Mouse (Mus musculus): ENCODE measurements at regions not wholly inside any gene's neighbourhood (a gene's known extent, or its start where the extent isn't known, plus 50 kb on each side); places are given as distances from the start of the nearest gene placed in this dataset.

GRCm38 (mm10) chr9:115775858-115776257, 133.4 kb upstream of the Gadl1 start:
- Histone ChIP-seq H3K4me2 (no peak overlapping the region), H3K9me3 (ENCODE audit: control insufficient read depth, low read length) (no peaks in the 10 kb centered on the region), H3K4me3 (ENCODE audit: low read depth, low read length) (no peak overlapping the region), H3K4me1 (replicated peaks; ENCODE audit: control insufficient read depth, insufficient read depth, low read length) (no peaks in the 10 kb centered on the region), H3K27me3 (replicated peaks; ENCODE audit: control insufficient read depth, insufficient read depth, low read length) (no peaks in the 10 kb centered on the region), H3K36me3 (ENCODE audit: control insufficient read depth, insufficient read depth, low read length) (no peaks in the 10 kb centered on the region), H3K27ac (ENCODE audit: low read depth, low read length) (no peak overlapping the region), H3K9ac (ENCODE audit: low read depth, low read length) (no peak overlapping the region)
- 82% methylated on average over 7 of the region's 7 CpGs for WGBS
- DNase-seq (ENCODE audit: low spot score) (no peak), ATAC-seq (replicated peaks; ENCODE audit: low FRiP score) (no peak)

GRCm38 (mm10) chr9:115777097-115777864, 132.0 kb upstream of the Gadl1 start:
- no peak overlapping the region for H3K27ac ChIP-seq (ENCODE audit: low read depth, low read length)
- 66% methylated on average over 9 of the region's 9 CpGs for WGBS
- DNase-seq (ENCODE audit: low spot score), result no peak
- no peak overlapping the region for H3K4me2 ChIP-seq
- ATAC-seq (replicated peaks; ENCODE audit: low FRiP score), result no peak
- H3K9me3 ChIP-seq (ENCODE audit: control insufficient read depth, low read length), result no peaks in the 10 kb centered on the region
- no peak overlapping the region for H3K4me3 ChIP-seq (ENCODE audit: low read depth, low read length)
- no peak overlapping the region for H3K9ac ChIP-seq (ENCODE audit: low read depth, low read length)
- no peaks in the 10 kb centered on the region for H3K4me1 ChIP-seq (replicated peaks; ENCODE audit: control insufficient read depth, insufficient read depth, low read length)
- no peaks in the 10 kb centered on the region for H3K36me3 ChIP-seq (ENCODE audit: control insufficient read depth, insufficient read depth, low read length)
- H3K27me3 ChIP-seq (replicated peaks; ENCODE audit: control insufficient read depth, insufficient read depth, low read length), result no peaks in the 10 kb centered on the region

GRCm38 (mm10) chr9:115778862-115779261, 130.4 kb upstream of the Gadl1 start:
- Histone ChIP-seq H3K36me3 (ENCODE audit: control insufficient read depth, insufficient read depth, low read length) (no peaks in the 10 kb centered on the region), H3K27ac (ENCODE audit: low read depth, low read length) (no peak overlapping the region), H3K9me3 (ENCODE audit: control insufficient read depth, low read length) (no peaks in the 10 kb centered on the region), H3K4me3 (ENCODE audit: low read depth, low read length) (no peak overlapping the region), H3K27me3 (replicated peaks; ENCODE audit: control insufficient read depth, insufficient read depth, low read length) (no peaks in the 10 kb centered on the region), H3K4me2 (no peak overlapping the region), H3K4me1 (replicated peaks; ENCODE audit: control insufficient read depth, insufficient read depth, low read length) (no peaks in the 10 kb centered on the region), H3K9ac (ENCODE audit: low read depth, low read length) (no peak overlapping the region)
- ATAC-seq (replicated peaks; ENCODE audit: low FRiP score) (no peak), DNase-seq (ENCODE audit: low spot score) (no peak)
- WGBS, result 65% methylated on average over 5 of the region's 5 CpGs

GRCm38 (mm10) chr9:115799330-115799729, 109.9 kb upstream of the Gadl1 start:
- Histone ChIP-seq H3K4me3 (ENCODE audit: low read depth, low read length) (no peak overlapping the region), H3K9me3 (ENCODE audit: control insufficient read depth, low read length) (no peaks in the 10 kb centered on the region), H3K27me3 (replicated peaks; ENCODE audit: control insufficient read depth, insufficient read depth, low read length) (no peaks in the 10 kb centered on the region), H3K36me3 (ENCODE audit: control insufficient read depth, insufficient read depth, low read length) (no peaks in the 10 kb centered on the region), H3K27ac (ENCODE audit: low read depth, low read length) (no peak overlapping the region), H3K4me1 (replicated peaks; ENCODE audit: control insufficient read depth, insufficient read depth, low read length) (no peaks in the 10 kb centered on the region), H3K4me2 (no peak overlapping the region), H3K9ac (ENCODE audit: low read depth, low read length) (no peak overlapping the region)
- ATAC-seq (replicated peaks; ENCODE audit: low FRiP score) (no peak), DNase-seq (ENCODE audit: low spot score) (no peak)
- 86% methylated on average over 3 of the region's 3 CpGs for WGBS

GRCm38 (mm10) chr9:115800624-115801023, 108.6 kb upstream of the Gadl1 start:
- no peak for ATAC-seq (replicated peaks; ENCODE audit: low FRiP score)

GRCm38 (mm10) chr9:115803071-115803470, 106.2 kb upstream of the Gadl1 start:
- H3K27ac ChIP-seq (ENCODE audit: low read depth, low read length), result no peak overlapping the region
- 82% methylated on average over 3 of the region's 3 CpGs for WGBS
- H3K9me3 ChIP-seq (ENCODE audit: control insufficient read depth, low read length), result no peaks in the 10 kb centered on the region
- H3K4me3 ChIP-seq (ENCODE audit: low read depth, low read length), result no peak overlapping the region
- H3K9ac ChIP-seq (ENCODE audit: low read depth, low read length), result no peak overlapping the region
- H3K4me1 ChIP-seq (replicated peaks; ENCODE audit: control insufficient read depth, insufficient read depth, low read length), result no peaks in the 10 kb centered on the region
- DNase-seq (ENCODE audit: low spot score) (no peak), ATAC-seq (replicated peaks; ENCODE audit: low FRiP score) (no peak)
- no peak overlapping the region for H3K4me2 ChIP-seq
- no peaks in the 10 kb centered on the region for H3K27me3 ChIP-seq (replicated peaks; ENCODE audit: control insufficient read depth, insufficient read depth, low read length)
- H3K36me3 ChIP-seq (ENCODE audit: control insufficient read depth, insufficient read depth, low read length), result no peaks in the 10 kb centered on the region

More at GRCm38 (mm10) chr9:115800624-115801023, 108.6 kb upstream of the Gadl1 start:
- DNase-seq (ENCODE audit: low spot score), result no peak
- no peaks in the 10 kb centered on the region for H3K27me3 ChIP-seq (replicated peaks; ENCODE audit: control insufficient read depth, insufficient read depth, low read length)
- no peak overlapping the region for H3K4me2 ChIP-seq
- H3K36me3 ChIP-seq (ENCODE audit: control insufficient read depth, insufficient read depth, low read length), result no peaks in the 10 kb centered on the region
- no peaks in the 10 kb centered on the region for H3K9me3 ChIP-seq (ENCODE audit: control insufficient read depth, low read length)
- no peak overlapping the region for H3K27ac ChIP-seq (ENCODE audit: low read depth, low read length)
- H3K9ac ChIP-seq (ENCODE audit: low read depth, low read length), result no peak overlapping the region
- H3K4me3 ChIP-seq (ENCODE audit: low read depth, low read length), result no peak overlapping the region
- 65% methylated on average over 6 of the region's 6 CpGs for WGBS
- H3K4me1 ChIP-seq (replicated peaks; ENCODE audit: control insufficient read depth, insufficient read depth, low read length), result no peaks in the 10 kb centered on the region

GRCm38 (mm10) chr9:115805224-115805623, 104.0 kb upstream of the Gadl1 start:
- no peaks in the 10 kb centered on the region for H3K27me3 ChIP-seq (replicated peaks; ENCODE audit: control insufficient read depth, insufficient read depth, low read length)
- no peak overlapping the region for H3K9ac ChIP-seq (ENCODE audit: low read depth, low read length)
- no peak overlapping the region for H3K4me2 ChIP-seq
- H3K9me3 ChIP-seq (ENCODE audit: control insufficient read depth, low read length), result no peaks in the 10 kb centered on the region
- ATAC-seq (replicated peaks; ENCODE audit: low FRiP score) (no peak), DNase-seq (ENCODE audit: low spot score) (no peak)
- no peaks in the 10 kb centered on the region for H3K4me1 ChIP-seq (replicated peaks; ENCODE audit: control insufficient read depth, insufficient read depth, low read length)
- 36% methylated on average over 4 of the region's 4 CpGs for WGBS
- H3K27ac ChIP-seq (ENCODE audit: low read depth, low read length), result no peak overlapping the region
- no peaks in the 10 kb centered on the region for H3K36me3 ChIP-seq (ENCODE audit: control insufficient read depth, insufficient read depth, low read length)
- H3K4me3 ChIP-seq (ENCODE audit: low read depth, low read length), result no peak overlapping the region

GRCm38 (mm10) chr9:115806018-115806702, 103.1 kb upstream of the Gadl1 start:
- Histone ChIP-seq H3K9me3 (ENCODE audit: control insufficient read depth, low read length) (no peaks in the 10 kb centered on the region), H3K9ac (ENCODE audit: low read depth, low read length) (no peak overlapping the region), H3K27ac (ENCODE audit: low read depth, low read length) (no peak overlapping the region), H3K4me3 (ENCODE audit: low read depth, low read length) (no peak overlapping the region), H3K36me3 (ENCODE audit: control insufficient read depth, insufficient read depth, low read length) (no peaks in the 10 kb centered on the region), H3K27me3 (replicated peaks; ENCODE audit: control insufficient read depth, insufficient read depth, low read length) (no peaks in the 10 kb centered on the region), H3K4me2 (no peak overlapping the region), H3K4me1 (replicated peaks; ENCODE audit: control insufficient read depth, insufficient read depth, low read length) (no peaks in the 10 kb centered on the region)
- ATAC-seq (replicated peaks; ENCODE audit: low FRiP score) (no peak), DNase-seq (ENCODE audit: low spot score) (no peak)
- WGBS, result 56% methylated on average over 10 of the region's 10 CpGs

- no peaks in the 10 kb centered on the region for H3K27me3 ChIP-seq (replicated peaks; ENCODE audit: control insufficient read depth, insufficient read depth, low read length)
- no peak overlapping the region for H3K4me2 ChIP-seq
- ATAC-seq (replicated peaks; ENCODE audit: low FRiP score), result no peak
- no peak overlapping the region for H3K9ac ChIP-seq (ENCODE audit: low read depth, low read length)
- no peaks in the 10 kb centered on the region for H3K9me3 ChIP-seq (ENCODE audit: control insufficient read depth, low read length)
- H3K27ac ChIP-seq (ENCODE audit: low read depth, low read length), result no peak overlapping the region
- no peaks in the 10 kb centered on the region for H3K36me3 ChIP-seq (ENCODE audit: control insufficient read depth, insufficient read depth, low read length)
- no peak overlapping the region for H3K4me3 ChIP-seq (ENCODE audit: low read depth, low read length)
- 40% methylated on average over 5 of the region's 5 CpGs for WGBS
- no peak for DNase-seq (ENCODE audit: low spot score)
- no peaks in the 10 kb centered on the region for H3K4me1 ChIP-seq (replicated peaks; ENCODE audit: control insufficient read depth, insufficient read depth, low read length)
These were observed 69.1 kb upstream of the Gadl1 start for GRCm38 (mm10) chr9:115840186-115840585.

Measured in liver, embryonic 11.5 days (tissue).